Mouse (Mus musculus): ENCODE data around the gene Cpn2.

Gene Cpn2

DNA sequence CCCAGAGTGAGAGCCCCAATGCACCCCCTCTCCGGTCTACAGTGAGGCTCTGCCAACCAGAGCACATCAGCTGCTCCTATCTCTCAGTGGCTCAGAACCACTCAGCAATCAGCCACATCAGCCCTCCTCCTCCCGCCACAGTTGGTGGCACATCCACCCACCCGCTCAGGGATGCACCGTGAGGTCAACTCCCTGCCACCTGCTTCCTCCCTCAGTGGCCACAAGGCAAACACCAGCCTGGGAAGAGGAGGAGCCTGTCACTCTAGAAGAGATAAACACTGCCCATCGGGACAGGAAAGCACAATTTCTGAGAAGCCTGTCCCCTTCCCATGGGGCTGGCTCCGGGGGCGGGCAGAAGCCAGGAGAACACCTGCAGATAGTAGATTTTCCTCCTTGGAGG, 39.9 kb downstream of the Cpn2 start:
- ChIA-PET POLR2A (no interaction called here), CTCF (interaction anchor here in 1 of 4 experiments (0.6 kb wide), 2 partner anchors 20 to 45 kb away, joined by 3 to 5 read pairs; no protein-coding TSS in a partner anchor)

DNA sequence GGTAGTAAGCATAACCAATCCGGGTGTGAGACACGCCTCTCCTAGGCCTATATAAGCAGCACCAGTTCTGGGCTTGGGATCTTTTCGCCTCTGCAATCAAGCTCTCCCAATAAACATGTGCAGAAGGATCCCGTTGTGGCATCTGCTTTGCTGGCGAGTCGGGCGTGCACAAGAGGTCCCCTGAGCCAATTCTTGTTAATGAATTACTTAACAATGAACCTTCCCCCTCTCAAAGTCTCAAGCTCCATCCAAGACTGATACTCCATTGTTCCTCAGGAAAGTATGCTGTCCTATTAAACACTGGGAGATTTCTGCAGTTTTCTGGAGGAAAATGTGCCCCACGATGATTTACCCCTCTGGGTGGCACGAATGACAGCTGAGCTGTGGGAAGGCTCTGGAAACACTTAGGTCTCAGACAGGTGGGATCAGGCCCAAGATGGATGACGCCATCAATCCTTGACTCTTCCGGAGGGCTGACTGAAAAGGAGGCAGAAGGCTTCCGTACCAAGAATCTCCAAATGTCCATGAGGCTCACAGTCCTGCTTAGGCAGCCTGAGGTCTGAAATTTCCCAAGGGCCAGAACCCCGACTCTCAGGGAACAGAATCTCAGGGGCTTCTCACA, 46.0 kb downstream of the Cpn2 start:
- CTCF ChIA-PET: interaction anchor here in 3 of 4 experiments (0.5 to 0.9 kb wide), 3 partner anchors 155 to 592 kb away, joined by 3 to 5 read pairs (median 4); no protein-coding TSS in a partner anchor
- POLR2A ChIA-PET: interaction anchor here in 1 of 4 experiments (0.7 to 0.9 kb wide), 3 partner anchors 62 to 139 kb away, joined by 3 to 5 read pairs (median 3); no protein-coding TSS in a partner anchor

DNA sequence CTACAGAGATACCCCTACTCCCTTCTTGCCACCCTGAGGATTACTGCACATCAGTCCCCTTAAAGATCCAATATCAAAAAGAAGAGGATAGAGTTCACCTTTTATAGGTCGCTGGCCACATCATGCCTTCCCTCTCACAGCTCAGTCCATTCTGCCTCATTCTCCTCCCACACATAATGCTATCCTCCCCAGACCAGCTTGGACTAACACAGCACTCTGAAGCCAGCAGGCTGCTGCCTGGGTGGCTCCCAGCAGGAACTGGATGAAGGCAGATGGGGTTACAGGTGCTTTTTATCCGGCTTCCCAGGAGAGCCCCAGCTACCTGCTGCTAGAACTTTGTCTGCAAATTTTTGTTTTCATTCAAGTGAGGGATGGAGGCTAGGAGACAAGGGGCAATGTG, 51.5 kb downstream of the Cpn2 start:
- ChIA-PET POLR2A (interaction anchor here (0.6 to 1.2 kb wide), 7 partner anchors 11 to 532 kb away, joined by 3 to 5 read pairs (median 3); no protein-coding TSS in a partner anchor), CTCF (interaction anchor here in 1 of 4 experiments (0.6 to 0.9 kb wide), 2 partner anchors 136 to 367 kb away, joined by 3 read pairs; no protein-coding TSS in a partner anchor)

DNA sequence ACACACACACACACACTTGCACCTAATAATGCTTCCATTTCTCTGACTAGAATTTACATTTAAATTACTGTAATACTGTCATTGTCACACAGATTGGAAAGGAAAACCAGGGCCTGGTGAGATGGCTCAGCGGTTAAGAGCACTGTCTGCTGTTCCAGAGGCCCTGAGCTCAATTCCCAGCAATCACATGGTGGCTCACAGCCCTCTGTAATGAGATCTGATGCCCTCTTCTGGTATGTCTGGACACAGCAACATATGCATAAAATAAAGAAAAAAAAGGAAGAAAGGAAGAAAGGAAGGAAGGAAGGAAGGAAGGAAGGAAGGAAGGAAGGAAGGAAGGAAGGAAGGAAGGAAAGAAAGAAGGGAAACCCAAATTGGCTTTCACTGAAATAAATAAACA, 53.7 kb downstream of the Cpn2 start:
- CTCF ChIA-PET: interaction anchor here (0.6 to 1.5 kb wide), 37 partner anchors 9 to 1284 kb away, joined by 3 to 8 read pairs (median 4); partner anchors contain the start of gene Mb21d2 (in 1 of the 4)
- POLR2A ChIA-PET: interaction anchor here (0.7 to 1.5 kb wide), 8 partner anchors 8 to 490 kb away, joined by 3 to 9 read pairs (median 3); no protein-coding TSS in a partner anchor

DNA sequence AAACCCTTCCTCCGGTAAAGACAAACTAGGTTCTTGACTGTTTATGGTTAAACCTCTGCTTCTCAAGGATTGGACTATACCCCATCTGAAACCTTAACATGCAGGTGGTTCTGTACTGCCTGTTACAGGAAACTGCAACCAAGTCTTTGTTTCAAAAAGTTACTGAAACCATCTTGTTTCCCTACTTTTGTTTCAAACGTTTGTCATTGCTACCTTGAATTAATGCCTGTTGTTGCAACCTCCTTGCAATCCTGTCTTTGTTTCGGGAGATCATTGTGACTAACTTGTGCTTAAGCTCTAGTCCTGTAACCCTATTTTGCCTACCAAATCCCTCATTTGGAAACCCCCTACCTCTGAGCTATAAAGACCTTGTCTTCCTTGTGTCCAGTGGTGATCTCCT, 55.3 kb downstream of the Cpn2 start:
- POLR2A ChIA-PET: interaction anchor here in 2 of 4 experiments (1.0 to 1.4 kb wide), 5 partner anchors 8 to 149 kb away, joined by 3 to 7 read pairs (median 4); no protein-coding TSS in a partner anchor
- CTCF ChIA-PET: interaction anchor here in 2 of 4 experiments (0.6 to 1.1 kb wide), 3 partner anchors 23 to 130 kb away, joined by 3 to 4 read pairs (median 3); no protein-coding TSS in a partner anchor

DNA sequence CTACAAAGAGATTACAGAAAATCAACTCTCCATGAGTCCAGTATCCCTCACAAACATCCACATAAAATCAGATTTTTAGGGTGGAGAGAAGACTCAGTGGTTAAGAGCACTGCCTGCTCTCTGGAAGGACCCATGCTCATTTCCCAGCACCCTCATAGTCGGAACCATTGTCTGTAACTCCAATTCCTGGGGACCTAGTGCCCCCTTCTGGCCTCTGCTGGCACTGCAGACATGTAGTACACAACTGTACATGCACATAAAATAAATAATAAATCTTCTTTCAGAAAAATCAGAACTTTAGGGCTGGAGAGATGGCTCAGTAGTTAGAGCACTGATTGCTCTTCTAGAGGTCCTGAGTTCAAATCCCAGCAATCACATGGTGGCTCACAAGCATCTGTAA, 58.0 kb downstream of the Cpn2 start:
- ChIA-PET POLR2A (interaction anchor here in 3 of 4 experiments (0.5 to 1.4 kb wide), 3 partner anchors 121 to 155 kb away, joined by 3 to 7 read pairs (median 3); no protein-coding TSS in a partner anchor), CTCF (no interaction called here)

DNA sequence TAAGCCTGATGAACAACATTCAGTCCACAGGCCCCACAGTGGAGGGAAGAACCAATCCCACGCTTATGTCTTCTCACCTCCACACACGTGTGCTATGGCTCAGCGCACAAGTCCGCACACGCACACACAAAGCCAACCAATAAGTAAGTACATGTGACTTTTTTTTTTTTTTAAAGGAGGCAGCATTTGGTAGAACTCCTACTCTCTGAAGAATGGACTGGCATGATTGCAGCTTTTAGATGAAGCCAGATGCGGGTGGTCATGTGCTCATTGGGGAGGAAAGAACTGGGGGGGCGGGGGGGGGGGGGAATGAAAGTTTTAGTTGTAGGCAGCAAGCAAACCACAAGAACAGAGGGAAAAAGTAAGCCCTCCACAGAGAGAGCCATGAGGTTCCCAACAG, 59.3 kb downstream of the Cpn2 start:
- CTCF ChIA-PET: interaction anchor here in 3 of 4 experiments (0.6 to 1.7 kb wide), 17 partner anchors 10 to 1119 kb away, joined by 3 to 23 read pairs (median 3); no protein-coding TSS in a partner anchor
- POLR2A ChIA-PET: interaction anchor here (0.6 to 3.3 kb wide), 11 partner anchors 12 to 432 kb away, joined by 3 to 30 read pairs (median 4); no protein-coding TSS in a partner anchor

DNA sequence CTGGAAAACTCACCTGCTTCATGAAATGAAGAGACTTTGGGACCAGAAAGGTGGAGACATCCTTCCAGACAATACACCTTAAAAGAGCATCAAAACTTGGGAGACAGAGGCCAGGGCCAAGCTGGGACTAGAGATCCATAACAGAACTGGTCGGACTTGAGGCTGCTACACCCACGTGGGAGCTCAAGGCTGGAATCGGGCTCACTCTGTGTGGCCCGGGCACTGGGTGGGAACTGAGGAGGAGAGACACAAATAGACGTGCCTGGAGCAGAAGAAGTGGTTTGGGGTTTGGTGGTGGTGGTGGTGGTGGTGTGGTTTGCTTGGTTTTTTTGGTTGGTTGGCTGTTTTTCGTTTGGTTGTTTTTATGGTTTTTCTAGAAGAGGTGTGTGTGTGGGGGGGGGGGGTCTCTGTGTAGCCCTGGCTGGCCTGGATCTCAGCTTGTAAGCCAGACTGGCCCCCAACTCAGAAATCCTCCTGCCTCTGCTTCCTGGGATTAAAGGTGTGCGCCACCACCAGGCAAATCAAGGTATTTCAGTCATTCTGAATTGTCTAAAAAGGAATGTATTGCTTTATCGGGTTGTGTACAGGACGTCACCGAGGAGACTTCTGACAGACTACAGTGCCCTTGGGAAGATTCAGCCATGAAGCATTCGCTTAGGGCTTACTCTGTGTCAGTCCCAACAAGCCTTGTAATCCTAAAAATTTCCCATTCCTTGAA, 60.0 kb downstream of the Cpn2 start:
- CTCF ChIA-PET: interaction anchor here (0.6 to 2.2 kb wide), 15 partner anchors 18 to 638 kb away, joined by 3 to 6 read pairs (median 3); no protein-coding TSS in a partner anchor
- POLR2A ChIA-PET: interaction anchor here (0.6 to 3.3 kb wide), 14 partner anchors 12 to 431 kb away, joined by 3 to 30 read pairs (median 4); partner anchors contain the start of gene Hes1 (in 2 of the 4)

Measured in embryonic stem cell, embryonic (primary cell).